Mouse (Mus musculus): ENCODE results near the gene Slc24a4. TPM values are rescaled to one million over a fixed set of nuclear protein-coding genes. Genes with fewer than 3 reads are reported as not detected.
A peak's percentile ranks its signal among the peaks of the same experiment; 100 is the strongest.

The Slc24a4 gene
- polyA plus RNA-seq, 1 experiment from 2014 or later: 2.4 TPM

DNA sequence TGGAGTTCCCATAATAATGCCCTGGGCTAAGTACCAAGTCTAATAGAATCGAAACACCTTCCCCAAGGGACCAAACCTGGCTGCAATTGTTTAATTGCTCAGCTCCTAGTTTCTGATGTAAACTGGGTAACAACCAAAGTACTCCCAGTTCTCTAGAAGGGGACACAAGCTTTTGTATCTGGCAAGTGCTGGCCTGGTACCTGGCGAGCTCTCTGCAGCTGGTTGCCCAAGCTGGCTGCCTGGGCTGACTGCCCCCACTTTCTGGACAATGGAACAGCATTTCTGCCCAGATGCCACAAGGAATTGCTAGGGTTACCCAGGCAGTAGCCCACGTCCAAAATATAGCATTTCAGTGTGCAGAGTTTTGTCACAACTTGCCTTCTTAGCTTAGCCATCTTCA is 12.0 kb upstream of the Slc24a4 start:
- Histone ChIP-seq H3K27me3 (ENCODE audit: control insufficient read depth, insufficient read depth, low read length) (no peaks in the 10 kb centered on the region), H3K9ac (no peak overlapping the region), H3K4me1 (replicated peaks; ENCODE audit: control insufficient read depth, insufficient read depth, low read length) (peaks cover 2% of the 10 kb centered on the region; the same call in 1 of the 2 replicates), H3K4me2 (replicated peaks) (no peak overlapping the region), H3K36me3 (replicated peaks; ENCODE audit: control insufficient read depth, insufficient read depth) (no peaks in the 10 kb centered on the region), H3K4me3 (replicated peaks; ENCODE audit: low read length) (no peak overlapping the region), H3K9me3 (ENCODE audit: control insufficient read depth, low read length) (no peaks in the 10 kb centered on the region), H3K27ac (no peak overlapping the region)
- WGBS: 70% methylated on average over 3 of the region's 3 CpGs
- ATAC-seq (ENCODE audit: low FRiP score) (no peak), DNase-seq (ENCODE audit: low spot score) (no peak)

DNA sequence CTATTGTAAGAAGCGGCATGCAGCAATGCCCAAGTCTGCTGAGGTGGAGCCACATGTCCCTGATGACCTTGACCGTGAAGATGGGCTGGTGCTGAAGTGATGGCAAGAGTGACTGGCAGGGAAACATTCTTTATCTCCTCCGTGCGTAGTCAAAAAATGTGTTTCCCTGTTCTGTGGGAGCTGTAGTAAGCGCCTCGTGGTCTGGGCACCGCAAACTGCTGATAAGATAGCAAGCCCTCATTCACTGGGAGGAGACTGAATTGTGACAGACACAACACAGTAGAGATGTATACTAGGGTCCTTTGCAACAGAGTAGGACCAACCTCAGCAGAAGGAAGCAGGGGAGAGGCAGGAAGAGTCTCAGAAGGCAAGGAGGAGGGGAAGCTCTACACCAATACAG is 10.5 kb upstream of the Slc24a4 start:
- H3K4me2 ChIP-seq (replicated peaks): no peak overlapping the region
- 91% methylated on average over 7 of the region's 7 CpGs for WGBS
- H3K9me3 ChIP-seq (ENCODE audit: control insufficient read depth, low read length): no peaks in the 10 kb centered on the region
- H3K27ac ChIP-seq: no peak overlapping the region
- DNase-seq (ENCODE audit: low spot score): no peak
- H3K27me3 ChIP-seq (ENCODE audit: control insufficient read depth, insufficient read depth, low read length): no peaks in the 10 kb centered on the region
- H3K4me1 ChIP-seq (replicated peaks; ENCODE audit: control insufficient read depth, insufficient read depth, low read length): no peaks in the 10 kb centered on the region; the same call in 1 of the 2 replicates
- no peak overlapping the region for H3K9ac ChIP-seq
- no peak overlapping the region for H3K4me3 ChIP-seq (replicated peaks; ENCODE audit: low read length)
- no peak for ATAC-seq (ENCODE audit: low FRiP score)
- H3K36me3 ChIP-seq (replicated peaks; ENCODE audit: control insufficient read depth, insufficient read depth): no peaks in the 10 kb centered on the region

DNA sequence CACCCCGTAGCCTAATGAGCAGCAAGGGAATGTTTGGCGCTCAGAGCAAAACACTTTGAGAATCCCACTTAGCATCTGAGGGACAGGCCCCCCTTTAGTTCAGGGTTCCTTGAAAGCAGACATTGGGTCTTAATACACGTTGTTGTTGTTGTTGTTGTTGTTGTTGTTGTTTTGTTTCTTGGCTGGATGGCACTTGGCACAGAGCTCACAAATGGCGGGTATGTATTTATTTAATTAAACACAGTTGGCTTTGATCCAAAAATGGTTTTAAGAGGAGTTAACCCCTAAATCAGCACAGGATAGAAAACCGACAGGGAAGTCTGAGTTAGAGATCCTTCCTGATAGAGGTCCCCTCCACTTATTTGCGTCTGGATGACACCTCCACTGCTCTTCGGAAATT is 932 bp upstream of the Slc24a4 start:
- 6% methylated on average over 7 of the region's 7 CpGs for WGBS
- ATAC-seq (ENCODE audit: low FRiP score): no peak
- no peaks in the 10 kb centered on the region for H3K9me3 ChIP-seq (ENCODE audit: control insufficient read depth, low read length)
- H3K4me2 ChIP-seq (replicated peaks): peak overlapping the region; percentile 100
- H3K4me1 ChIP-seq (replicated peaks; ENCODE audit: control insufficient read depth, insufficient read depth, low read length): peaks cover 16% of the 10 kb centered on the region
- H3K27ac ChIP-seq: no peak overlapping the region
- no peaks in the 10 kb centered on the region for H3K36me3 ChIP-seq (replicated peaks; ENCODE audit: control insufficient read depth, insufficient read depth)
- H3K9ac ChIP-seq: peak overlapping the region; percentile 59; the same call in 1 of the 2 replicates
- peak overlapping the region; percentile 57 for H3K4me3 ChIP-seq (replicated peaks; ENCODE audit: low read length)
- DNase-seq (ENCODE audit: low spot score): peak; percentile 38
- peaks cover 59% of the 10 kb centered on the region for H3K27me3 ChIP-seq (ENCODE audit: control insufficient read depth, insufficient read depth, low read length)

DNA sequence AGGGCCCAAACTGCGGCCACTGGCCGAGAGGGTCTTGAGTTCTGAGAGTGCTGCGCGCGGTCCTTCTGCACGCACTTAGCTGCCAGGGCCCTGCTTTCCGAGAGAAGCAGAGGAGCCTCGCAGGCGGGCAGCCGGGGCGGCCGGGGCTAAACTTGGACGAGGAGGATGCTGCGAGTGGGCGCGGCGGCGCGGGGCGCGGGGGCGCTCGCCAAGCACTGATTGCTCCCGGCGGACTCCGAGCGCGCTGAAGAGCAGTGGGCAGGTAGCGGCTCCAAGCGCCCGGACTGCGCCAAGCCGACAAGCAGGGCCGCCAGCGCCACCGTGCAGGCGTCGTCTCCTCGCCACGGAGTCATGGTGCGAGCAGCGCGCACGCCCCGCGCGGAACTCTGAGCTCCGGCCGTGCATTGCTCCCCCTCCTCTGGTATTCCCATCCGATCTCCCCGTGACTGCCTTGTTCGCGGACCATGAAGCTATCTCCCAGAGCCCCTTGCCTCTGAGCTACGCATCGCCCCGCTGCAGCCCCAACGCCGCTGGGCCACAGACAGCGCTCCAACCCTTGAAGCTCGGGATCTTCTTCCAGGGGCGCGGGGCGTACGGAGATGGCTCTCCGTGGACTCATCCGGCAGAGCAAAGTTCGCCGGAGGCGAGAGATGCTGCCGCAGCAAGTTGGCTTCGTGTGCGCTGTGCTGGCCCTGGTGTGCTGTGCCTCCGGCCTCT is 416 bp downstream of the Slc24a4 start:
- Histone ChIP-seq H3K4me3 (replicated peaks; ENCODE audit: low read length) (peak overlapping the region; percentile 57), H3K9ac (peak overlapping the region; percentile 59), H3K4me1 (replicated peaks; ENCODE audit: control insufficient read depth, insufficient read depth, low read length) (peaks cover 16% of the 10 kb centered on the region), H3K9me3 (ENCODE audit: control insufficient read depth, low read length) (no peaks in the 10 kb centered on the region), H3K27ac (no peak overlapping the region), H3K36me3 (replicated peaks; ENCODE audit: control insufficient read depth, insufficient read depth) (no peaks in the 10 kb centered on the region), H3K4me2 (replicated peaks) (peak overlapping the region; percentile 100), H3K27me3 (ENCODE audit: control insufficient read depth, insufficient read depth, low read length) (peaks cover 59% of the 10 kb centered on the region)
- peak; percentile 86 for ATAC-seq (ENCODE audit: low FRiP score)
- peak; percentile 59 for DNase-seq (ENCODE audit: low spot score)
- under 1% methylated on average over 68 of the region's 73 CpGs for WGBS

DNA sequence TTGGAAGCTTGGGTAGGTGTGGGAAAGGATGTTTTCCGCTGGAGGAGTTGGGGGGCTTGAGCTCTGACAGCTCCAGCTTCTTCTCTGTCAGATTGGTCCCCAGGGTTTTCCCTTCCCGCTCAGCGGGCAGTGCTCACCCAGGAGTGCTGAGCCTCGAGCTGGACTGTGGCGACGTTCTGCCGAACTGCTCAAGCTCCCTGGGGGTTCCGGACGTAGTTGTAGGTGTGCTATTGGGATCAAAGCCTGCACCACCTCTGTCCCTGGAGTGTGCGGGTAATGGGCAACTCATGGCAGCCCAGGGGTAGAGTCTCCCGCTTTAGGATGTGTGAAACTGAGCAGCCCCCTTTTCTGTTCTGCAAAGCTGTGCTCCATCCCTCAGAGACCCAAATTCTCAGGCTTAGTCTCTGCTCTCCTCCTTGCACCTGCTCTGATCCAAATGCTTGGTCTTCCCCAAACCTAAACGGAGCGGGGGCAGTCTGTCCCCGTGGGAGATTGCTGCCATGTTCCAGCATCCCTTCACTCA is 1.0 kb downstream of the Slc24a4 start:
- Histone ChIP-seq H3K9ac (peak overlapping the region; percentile 59), H3K36me3 (replicated peaks; ENCODE audit: control insufficient read depth, insufficient read depth) (no peaks in the 10 kb centered on the region), H3K27ac (no peak overlapping the region), H3K4me3 (replicated peaks; ENCODE audit: low read length) (peak overlapping the region; percentile 57), H3K27me3 (ENCODE audit: control insufficient read depth, insufficient read depth, low read length) (peaks cover 59% of the 10 kb centered on the region), H3K4me2 (replicated peaks) (peak overlapping the region; percentile 100), H3K9me3 (ENCODE audit: control insufficient read depth, low read length) (no peaks in the 10 kb centered on the region), H3K4me1 (replicated peaks; ENCODE audit: control insufficient read depth, insufficient read depth, low read length) (peaks cover 16% of the 10 kb centered on the region)
- DNase-seq (ENCODE audit: low spot score) (no peak), ATAC-seq (ENCODE audit: low FRiP score) (peak; percentile 32; the same call in 1 of the 2 replicates)
- WGBS: 2% methylated on average over 13 of the region's 14 CpGs

DNA sequence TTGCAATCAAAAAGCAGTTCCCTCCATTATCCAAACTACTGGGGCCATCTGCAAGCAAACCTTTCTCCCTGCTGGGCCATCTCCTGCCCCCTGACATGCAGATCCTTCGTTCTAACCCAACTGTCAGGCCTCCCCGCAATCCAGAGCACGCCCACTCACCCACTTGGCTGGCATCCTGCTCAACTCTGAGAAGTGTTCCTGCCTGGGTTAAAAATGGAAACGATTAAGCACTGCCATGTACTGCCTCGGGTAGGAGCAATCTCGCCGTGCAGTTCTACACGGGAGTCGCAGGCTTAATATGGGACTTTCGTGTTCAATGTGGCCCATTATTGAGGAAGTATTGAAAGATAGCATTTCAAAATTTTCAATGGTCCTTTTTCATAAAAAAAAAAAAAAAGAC is 11.2 kb downstream of the Slc24a4 start:
- no peak for DNase-seq (ENCODE audit: low spot score)
- no peak overlapping the region for H3K27ac ChIP-seq
- H3K4me1 ChIP-seq (replicated peaks; ENCODE audit: control insufficient read depth, insufficient read depth, low read length): no peaks in the 10 kb centered on the region
- H3K27me3 ChIP-seq (ENCODE audit: control insufficient read depth, insufficient read depth, low read length): no peaks in the 10 kb centered on the region
- no peak for ATAC-seq (ENCODE audit: low FRiP score)
- no peak overlapping the region for H3K4me3 ChIP-seq (replicated peaks; ENCODE audit: low read length)
- no peak overlapping the region for H3K9ac ChIP-seq
- H3K36me3 ChIP-seq (replicated peaks; ENCODE audit: control insufficient read depth, insufficient read depth): no peaks in the 10 kb centered on the region
- no peaks in the 10 kb centered on the region for H3K9me3 ChIP-seq (ENCODE audit: control insufficient read depth, low read length)
- WGBS: 83% methylated on average over 10 of the region's 10 CpGs
- H3K4me2 ChIP-seq (replicated peaks): no peak overlapping the region

DNA sequence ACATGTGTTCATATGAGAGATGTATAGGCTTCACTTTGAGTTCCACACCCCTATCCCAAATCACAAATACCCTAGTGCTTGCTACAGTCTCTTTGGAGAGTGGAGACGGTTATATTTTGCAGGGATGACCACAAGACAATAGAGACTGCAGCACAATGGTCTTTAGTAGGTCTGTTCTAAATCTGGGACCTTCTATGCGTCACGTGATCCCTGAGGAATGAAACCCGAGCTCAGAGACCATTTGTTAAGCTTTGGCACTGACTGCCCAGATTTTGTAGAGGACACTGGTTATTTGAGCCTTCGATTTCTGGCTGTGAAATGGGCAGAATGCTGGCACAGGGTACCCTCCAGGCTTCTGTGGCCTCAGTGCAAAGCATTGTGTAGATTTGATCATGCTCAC is 12.8 kb downstream of the Slc24a4 start:
- Histone ChIP-seq H3K4me1 (replicated peaks; ENCODE audit: control insufficient read depth, insufficient read depth, low read length) (no peaks in the 10 kb centered on the region), H3K9ac (no peak overlapping the region), H3K27me3 (ENCODE audit: control insufficient read depth, insufficient read depth, low read length) (no peaks in the 10 kb centered on the region), H3K27ac (no peak overlapping the region), H3K4me3 (replicated peaks; ENCODE audit: low read length) (no peak overlapping the region), H3K9me3 (ENCODE audit: control insufficient read depth, low read length) (no peaks in the 10 kb centered on the region), H3K4me2 (replicated peaks) (no peak overlapping the region), H3K36me3 (replicated peaks; ENCODE audit: control insufficient read depth, insufficient read depth) (no peaks in the 10 kb centered on the region)
- WGBS: 75% methylated on average over 5 of the region's 5 CpGs
- DNase-seq (ENCODE audit: low spot score) (no peak), ATAC-seq (ENCODE audit: low FRiP score) (no peak)

DNA sequence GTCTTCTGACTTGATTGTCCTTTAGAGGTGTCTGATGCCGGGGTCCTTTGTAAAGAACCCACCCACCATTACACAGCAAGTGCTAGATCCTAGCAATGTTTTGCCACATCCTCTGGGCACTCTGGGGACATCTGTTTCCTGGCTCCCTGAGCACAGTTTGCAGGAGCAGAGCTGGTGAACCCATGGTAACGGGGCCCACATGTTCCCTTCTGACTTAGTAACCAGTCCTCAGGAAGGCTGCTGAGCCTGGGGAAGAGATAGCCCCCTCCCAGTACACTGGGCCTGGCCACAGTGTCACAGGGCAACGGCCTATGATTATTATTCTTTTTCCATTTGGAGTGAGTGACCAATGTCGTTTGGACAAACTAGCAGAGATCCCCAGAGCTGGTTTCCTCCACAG is 19.1 kb downstream of the Slc24a4 start:
- H3K27ac ChIP-seq: no peak overlapping the region
- no peaks in the 10 kb centered on the region for H3K36me3 ChIP-seq (replicated peaks; ENCODE audit: control insufficient read depth, insufficient read depth)
- H3K4me3 ChIP-seq (replicated peaks; ENCODE audit: low read length): no peak overlapping the region
- H3K27me3 ChIP-seq (ENCODE audit: control insufficient read depth, insufficient read depth, low read length): no peaks in the 10 kb centered on the region
- no peaks in the 10 kb centered on the region for H3K9me3 ChIP-seq (ENCODE audit: control insufficient read depth, low read length)
- H3K9ac ChIP-seq: no peak overlapping the region
- no peaks in the 10 kb centered on the region for H3K4me1 ChIP-seq (replicated peaks; ENCODE audit: control insufficient read depth, insufficient read depth, low read length)
- H3K4me2 ChIP-seq (replicated peaks): no peak overlapping the region
- ATAC-seq (ENCODE audit: low FRiP score): no peak
- DNase-seq (ENCODE audit: low spot score): no peak
- 69% methylated on average over 4 of the region's 4 CpGs for WGBS

DNA sequence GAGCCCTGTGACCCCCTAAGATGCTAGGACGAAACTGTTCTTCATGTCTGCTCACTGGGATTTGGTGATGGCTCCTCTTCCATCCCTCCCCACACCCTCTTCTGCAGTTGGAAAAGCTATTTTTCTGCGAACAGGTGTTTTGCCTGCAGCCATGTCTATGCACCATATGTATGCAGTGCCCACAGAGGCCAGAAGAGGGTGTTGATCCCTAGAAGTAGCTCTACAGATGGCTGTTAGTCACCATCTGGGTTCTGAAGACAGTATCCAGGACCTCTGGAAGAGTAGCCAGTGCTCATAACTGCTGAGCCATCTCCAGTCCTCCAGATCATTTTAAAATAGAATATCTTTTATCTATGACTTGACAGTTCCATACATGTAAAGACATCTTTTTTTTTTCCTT is 20.2 kb downstream of the Slc24a4 start:
- ATAC-seq (ENCODE audit: low FRiP score) (no peak), DNase-seq (ENCODE audit: low spot score) (no peak)
- H3K4me1 ChIP-seq (replicated peaks; ENCODE audit: control insufficient read depth, insufficient read depth, low read length): no peaks in the 10 kb centered on the region

More for the DNA sequence above, 20.2 kb downstream of the Slc24a4 start:
- Histone ChIP-seq H3K27me3 (ENCODE audit: control insufficient read depth, insufficient read depth, low read length) (no peaks in the 10 kb centered on the region), H3K27ac (no peak overlapping the region), H3K9ac (no peak overlapping the region), H3K9me3 (ENCODE audit: control insufficient read depth, low read length) (no peaks in the 10 kb centered on the region), H3K36me3 (replicated peaks; ENCODE audit: control insufficient read depth, insufficient read depth) (no peaks in the 10 kb centered on the region), H3K4me3 (replicated peaks; ENCODE audit: low read length) (no peak overlapping the region), H3K4me2 (replicated peaks) (no peak overlapping the region)
- WGBS: 87% methylated on average over 2 of the region's 2 CpGs

Measured in hindbrain, embryonic 14.5 days (tissue).